Mouse (Mus musculus): ENCODE results near the gene Gipr. TPM values are rescaled to one million over a fixed set of nuclear protein-coding genes. Genes with fewer than 3 reads are reported as not detected.

Gene Gipr
- polyA plus RNA-seq (2012; fragmentation: generic; extraction: Trizol): 0.43 TPM
- long read RNA-seq, experiment 1: 0 reads
- long read RNA-seq, experiment 2: 0 reads

DNA sequence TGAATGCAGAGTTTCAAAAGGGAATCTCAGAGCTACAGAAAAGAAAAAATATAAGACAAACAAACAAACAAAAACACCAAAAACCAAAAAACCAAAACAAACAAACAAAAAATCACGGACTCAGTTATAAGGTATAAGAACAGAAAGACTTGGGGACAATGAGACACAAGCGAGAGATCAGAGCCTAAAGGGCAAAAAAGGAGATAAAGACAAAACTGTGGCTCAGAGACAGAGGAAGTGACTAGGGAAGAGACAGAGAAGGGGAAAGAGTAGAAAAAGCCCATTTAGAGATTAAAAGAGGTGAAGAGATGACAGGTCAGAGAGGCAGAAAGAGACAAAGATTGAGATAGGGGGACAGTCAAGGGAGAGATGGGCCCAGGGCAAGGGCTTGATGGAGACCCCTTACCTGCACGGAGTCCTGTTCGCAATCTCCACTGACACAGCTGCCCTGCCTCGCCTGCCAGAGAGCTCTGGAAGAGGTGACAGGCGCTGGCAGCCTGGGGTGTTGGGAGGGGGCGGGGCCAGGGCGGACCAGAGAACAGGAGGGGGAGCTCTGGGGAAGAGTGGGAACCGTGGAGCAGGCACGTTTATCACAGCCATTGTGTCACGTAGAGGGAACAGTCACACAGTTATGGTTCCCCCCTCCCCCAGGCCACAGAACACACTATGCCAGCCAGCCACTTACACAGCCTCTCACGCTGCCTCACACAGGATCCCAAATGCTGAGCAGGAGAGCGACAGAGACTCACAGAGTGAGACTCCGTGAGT, at the start of gene Gipr:
TSS of gene Gipr (minus strand) at position 472 of the 768 bp plus-strand sequence.
- TF ChIP-seq FOSL1 (IDR thresholded peaks at IDR 0.05; ENCODE audit: insufficient read depth, low read length, poor library complexity, severe bottlenecking) (no peak), CTCF (IDR thresholded peaks at IDR 0.05; ENCODE audit: control insufficient read depth, insufficient read depth, insufficient read length) (no peak), MAX (IDR thresholded peaks at IDR 0.05) (no peak), MYOG (IDR thresholded peaks at IDR 0.05; ENCODE audit: control insufficient read depth, extremely low read depth, insufficient read length) (no peak), USF1 (IDR thresholded peaks at IDR 0.05; ENCODE audit: low read depth) (no peak), MYOD1 (IDR thresholded peaks at IDR 0.05; ENCODE audit: control insufficient read depth, insufficient read length, low read depth) (no peak), CEBPB (IDR thresholded peaks at IDR 0.05; ENCODE audit: low read depth) (no peak)
- H3K4me3 ChIP-seq (ENCODE audit: insufficient read depth, poor library complexity, severe bottlenecking): no peak within 1 kb of the TSS
- H3K79me2 ChIP-seq (ENCODE audit: control insufficient read depth, insufficient read depth): no peaks in the 10 kb centered on the region
- no peak within 1 kb of the TSS for H3ac ChIP-seq (ENCODE audit: control insufficient read depth, insufficient read length, low read depth)
- no peaks in the 10 kb centered on the region for H3K79me3 ChIP-seq (ENCODE audit: low read depth)
- no peaks in the 10 kb centered on the region for H3K36me3 ChIP-seq (ENCODE audit: control insufficient read depth, insufficient read depth)
- H3K27me3 ChIP-seq (ENCODE audit: control insufficient read depth, insufficient read depth, insufficient read length): no peaks in the 10 kb centered on the region

DNA sequence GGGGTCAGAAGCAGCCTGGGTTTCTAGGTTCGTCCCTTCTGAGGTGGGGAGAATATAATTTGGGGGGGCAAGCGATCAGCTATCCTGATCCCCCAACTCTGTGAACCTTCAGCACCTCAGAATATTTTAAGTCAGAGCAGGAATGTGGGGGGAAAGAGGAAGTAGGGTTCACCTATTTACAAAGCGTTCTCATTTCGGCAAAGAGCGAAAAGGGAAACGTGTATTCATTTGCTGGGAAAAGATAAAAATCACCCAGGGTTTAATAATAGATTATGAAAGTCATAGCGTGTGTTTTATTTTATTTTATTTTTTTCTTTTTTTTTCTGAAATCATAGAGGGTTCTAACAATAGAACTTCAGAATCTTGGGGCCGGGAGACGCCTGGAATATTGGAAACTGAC, 49.0 kb upstream of the Gipr start:
- H3K4me3 ChIP-seq (ENCODE audit: insufficient read depth, poor library complexity, severe bottlenecking): no peak overlapping the region
- no peaks in the 10 kb centered on the region for H3K79me2 ChIP-seq (ENCODE audit: control insufficient read depth, insufficient read depth)
- no peak overlapping the region for H3ac ChIP-seq (ENCODE audit: control insufficient read depth, insufficient read length, low read depth)
- no peaks in the 10 kb centered on the region for H3K79me3 ChIP-seq (ENCODE audit: low read depth)
- peaks cover 19% of the 10 kb centered on the region for H3K27me3 ChIP-seq (ENCODE audit: control insufficient read depth, insufficient read depth, insufficient read length)
- no peaks in the 10 kb centered on the region for H3K36me3 ChIP-seq (ENCODE audit: control insufficient read depth, insufficient read depth)
- TF ChIP-seq USF1 (IDR thresholded peaks at IDR 0.05; ENCODE audit: low read depth): no peak
- TF ChIP-seq MAX (IDR thresholded peaks at IDR 0.05): no peak

DNA sequence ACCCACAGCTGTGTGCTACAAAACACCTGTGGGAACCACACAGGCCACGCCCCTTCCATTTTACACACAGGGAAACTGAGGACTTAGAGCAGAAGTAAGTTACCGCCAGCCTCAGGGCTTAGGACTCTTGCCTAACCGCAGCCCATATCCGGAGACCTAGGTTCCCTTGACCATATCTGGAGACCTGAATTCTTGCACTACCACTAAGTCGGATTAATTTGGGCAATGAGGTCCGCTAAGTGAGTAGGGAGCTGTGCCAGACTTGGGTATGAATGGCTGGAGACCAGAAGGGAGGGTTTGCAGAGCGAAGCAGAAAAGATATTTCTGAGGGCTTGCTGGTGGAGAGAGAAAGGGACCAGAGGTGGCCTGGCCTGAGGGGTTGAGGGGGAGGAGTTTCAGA, 48.4 kb upstream of the Gipr start:
- H3K79me3 ChIP-seq (ENCODE audit: low read depth): no peaks in the 10 kb centered on the region
- no peaks in the 10 kb centered on the region for H3K79me2 ChIP-seq (ENCODE audit: control insufficient read depth, insufficient read depth)
- H3K36me3 ChIP-seq (ENCODE audit: control insufficient read depth, insufficient read depth): no peaks in the 10 kb centered on the region
- TF ChIP-seq USF1 (IDR thresholded peaks at IDR 0.05; ENCODE audit: low read depth) (no peak), MYOD1 (IDR thresholded peaks at IDR 0.05; ENCODE audit: control insufficient read depth, insufficient read length, low read depth) (no peak), CTCF (IDR thresholded peaks at IDR 0.05; ENCODE audit: control insufficient read depth, insufficient read depth, insufficient read length) (no peak), FOSL1 (IDR thresholded peaks at IDR 0.05; ENCODE audit: insufficient read depth, low read length, poor library complexity, severe bottlenecking) (no peak), MYOG (IDR thresholded peaks at IDR 0.05; ENCODE audit: control insufficient read depth, extremely low read depth, insufficient read length) (no peak), CEBPB (IDR thresholded peaks at IDR 0.05; ENCODE audit: low read depth) (no peak), MAX (IDR thresholded peaks at IDR 0.05) (no peak)
- H3K27me3 ChIP-seq (ENCODE audit: control insufficient read depth, insufficient read depth, insufficient read length): peaks cover 19% of the 10 kb centered on the region
- H3ac ChIP-seq (ENCODE audit: control insufficient read depth, insufficient read length, low read depth): no peak overlapping the region
- no peak overlapping the region for H3K4me3 ChIP-seq (ENCODE audit: insufficient read depth, poor library complexity, severe bottlenecking)

DNA sequence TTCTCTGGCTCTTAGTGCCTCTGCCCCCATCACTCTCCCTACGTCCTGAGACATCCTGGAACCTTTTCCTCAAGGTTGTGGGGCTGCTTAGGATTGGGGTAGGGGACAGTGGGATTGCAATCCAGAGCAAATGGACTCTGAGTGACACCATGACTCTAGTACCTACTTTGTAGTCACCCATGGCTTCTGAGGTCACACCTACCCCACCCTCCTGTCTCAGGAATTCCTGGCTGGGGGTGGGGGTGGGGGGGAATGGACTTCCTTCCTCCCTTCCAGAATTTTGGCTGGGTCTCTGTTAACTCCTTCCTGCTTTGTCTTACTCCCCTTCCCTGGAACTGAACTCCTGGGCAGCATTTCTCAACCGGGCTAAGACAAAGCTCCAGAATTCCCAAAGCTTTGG, 47.5 kb upstream of the Gipr start:
- H3K4me3 ChIP-seq (ENCODE audit: insufficient read depth, poor library complexity, severe bottlenecking): no peak overlapping the region

DNA sequence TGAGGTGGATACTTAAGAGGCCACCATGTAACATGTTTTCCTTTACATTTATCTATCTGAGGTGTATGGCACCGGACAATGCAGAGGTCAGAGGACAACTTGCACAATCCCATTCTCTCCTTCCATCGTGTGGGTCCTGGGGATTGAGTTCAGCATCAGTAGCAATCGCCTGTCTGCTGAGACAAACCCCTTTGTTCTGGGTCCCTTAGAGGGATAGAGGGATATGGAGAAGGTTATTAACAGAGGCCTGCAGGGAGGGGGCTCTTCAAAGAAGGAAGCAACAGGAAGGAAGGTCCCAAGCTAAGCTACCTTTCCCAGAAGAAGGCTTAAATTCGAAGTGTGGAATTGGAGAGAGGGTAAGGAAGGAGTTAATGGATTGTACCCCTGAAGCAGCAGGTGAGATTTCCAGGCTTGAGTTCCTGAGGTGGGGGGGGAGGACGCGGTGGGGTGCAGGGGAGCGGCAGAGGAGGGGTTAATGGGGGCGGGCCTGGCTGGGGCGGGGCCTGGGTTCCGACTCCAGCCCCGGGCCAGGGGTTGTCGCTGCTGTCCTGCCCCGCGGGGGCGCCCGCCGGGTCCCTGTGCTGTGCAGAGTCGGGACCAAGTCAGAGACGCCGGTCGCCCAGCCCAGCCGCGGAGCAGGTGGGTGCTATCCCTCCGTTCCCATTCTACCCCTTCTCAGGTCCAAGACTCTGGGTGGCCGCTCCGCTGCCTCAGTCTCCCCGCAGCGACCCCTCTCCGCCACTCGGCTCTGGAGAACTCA, 46.2 kb upstream of the Gipr start, which contains the start of gene Gpr4:
TSS of gene Gpr4 (plus strand) at position 543 of the 760 bp plus-strand sequence.
- Histone ChIP-seq H3ac (ENCODE audit: control insufficient read depth, insufficient read length, low read depth) (no peak within 1 kb of the TSS), H3K27me3 (ENCODE audit: control insufficient read depth, insufficient read depth, insufficient read length) (peaks cover 19% of the 10 kb centered on the region), H3K79me3 (ENCODE audit: low read depth) (no peaks in the 10 kb centered on the region), H3K36me3 (ENCODE audit: control insufficient read depth, insufficient read depth) (no peaks in the 10 kb centered on the region), H3K79me2 (ENCODE audit: control insufficient read depth, insufficient read depth) (no peaks in the 10 kb centered on the region), H3K4me3 (ENCODE audit: insufficient read depth, poor library complexity, severe bottlenecking) (no peak within 1 kb of the TSS)
- no peak for TF ChIP-seq MYOD1 (IDR thresholded peaks at IDR 0.05; ENCODE audit: control insufficient read depth, insufficient read length, low read depth)
- no peak for TF ChIP-seq MAX (IDR thresholded peaks at IDR 0.05)
- no peak for TF ChIP-seq FOSL1 (IDR thresholded peaks at IDR 0.05; ENCODE audit: insufficient read depth, low read length, poor library complexity, severe bottlenecking)

More for the DNA sequence above, 47.5 kb upstream of the Gipr start:
- Histone ChIP-seq H3ac (ENCODE audit: control insufficient read depth, insufficient read length, low read depth) (no peak overlapping the region), H3K27me3 (ENCODE audit: control insufficient read depth, insufficient read depth, insufficient read length) (peaks cover 19% of the 10 kb centered on the region), H3K36me3 (ENCODE audit: control insufficient read depth, insufficient read depth) (no peaks in the 10 kb centered on the region), H3K79me2 (ENCODE audit: control insufficient read depth, insufficient read depth) (no peaks in the 10 kb centered on the region), H3K79me3 (ENCODE audit: low read depth) (no peaks in the 10 kb centered on the region)
- TF ChIP-seq USF1 (IDR thresholded peaks at IDR 0.05; ENCODE audit: low read depth) (no peak), MYOD1 (IDR thresholded peaks at IDR 0.05; ENCODE audit: control insufficient read depth, insufficient read length, low read depth) (no peak), FOSL1 (IDR thresholded peaks at IDR 0.05; ENCODE audit: insufficient read depth, low read length, poor library complexity, severe bottlenecking) (no peak), MYOG (IDR thresholded peaks at IDR 0.05; ENCODE audit: control insufficient read depth, extremely low read depth, insufficient read length) (no peak), CEBPB (IDR thresholded peaks at IDR 0.05; ENCODE audit: low read depth) (no peak), MAX (IDR thresholded peaks at IDR 0.05) (no peak), CTCF (IDR thresholded peaks at IDR 0.05; ENCODE audit: control insufficient read depth, insufficient read depth, insufficient read length) (no peak)

Data from C2C12 (cell line).